Mouse (Mus musculus): ENCODE measurements around the gene Ncf1. TPM values are rescaled to one million over a fixed set of nuclear protein-coding genes. Genes with fewer than 3 reads are reported as not detected.

Ncf1 gene
- total and polyA plus RNA-seq, 3 experiments = 287 to 342 (median 302) TPM

DNA sequence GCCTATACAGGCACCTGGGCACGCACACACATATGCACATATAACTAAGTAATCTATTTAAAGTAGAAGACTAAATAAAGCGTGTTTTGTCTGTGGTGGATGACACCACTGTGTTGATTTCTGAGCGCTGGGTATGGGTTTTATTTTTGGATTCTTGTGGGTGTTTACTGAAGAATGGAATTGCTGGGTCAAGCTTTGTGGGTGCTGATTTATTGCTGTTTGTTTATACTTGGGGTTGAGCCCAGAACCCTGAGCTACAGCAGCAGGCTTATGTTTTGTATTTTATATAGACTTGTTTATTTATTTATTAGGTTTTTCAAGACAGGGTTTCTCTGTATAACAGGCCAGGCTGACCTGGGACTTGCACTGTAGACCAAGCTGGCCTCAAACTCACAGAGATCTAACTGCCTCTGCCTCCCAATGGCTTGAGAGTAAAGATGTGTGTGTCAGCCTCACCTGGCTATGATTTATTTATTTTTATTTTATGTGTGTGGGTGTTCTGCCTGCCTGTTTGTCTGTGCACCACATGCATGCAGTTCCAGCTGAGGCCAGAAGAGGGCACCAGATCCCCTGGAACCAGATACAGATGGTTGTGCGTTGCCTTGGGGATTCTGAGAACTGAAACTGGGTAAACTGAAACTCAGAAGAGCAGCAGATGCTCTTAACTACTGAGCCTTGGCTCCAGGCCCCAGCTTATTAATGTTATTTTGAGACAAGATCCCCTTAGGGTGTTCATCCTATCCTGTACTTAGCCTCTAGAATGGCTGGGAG is 42.3 kb downstream of the Ncf1 start:
- no peak overlapping the region for H3K27ac ChIP-seq (ENCODE audit: insufficient read depth, low read depth)
- TF ChIP-seq SIN3A (IDR thresholded peaks at IDR 0.05; ENCODE audit: low read length) = 0 out of 2 replicates have a peak, but pooled peaks have one; percentile 47
- TF ChIP-seq RAD21 (IDR thresholded peaks at IDR 0.05; ENCODE audit: low read depth, low read length) = peak; percentile 87
- 0 out of 2 replicates have a peak, but pooled peaks have one; percentile 56 for TF ChIP-seq RCOR1 (conservative IDR thresholded peaks at IDR 0.05; ENCODE audit: low read depth, low read length)
- TF ChIP-seq BHLHE40 (IDR thresholded peaks at IDR 0.05; ENCODE audit: low read depth, low read length) = peak; percentile 20; the same call in 1 of the 2 replicates
- TF ChIP-seq POLR2A (IDR thresholded peaks at IDR 0.05; ENCODE audit: low read depth, low read length) = no peak
- TF ChIP-seq MEF2A (IDR thresholded peaks at IDR 0.05; ENCODE audit: borderline replicate concordance, low read depth, low read length) = peak; percentile 11; the same call in 1 of the 2 replicates
- peak; percentile 80 to 87 for TF ChIP-seq CTCF (conservative IDR thresholded peaks at IDR 0.05 in 1 of 2, IDR thresholded peaks at IDR 0.05 in 1 of 2; ENCODE audit: low read depth in 2 of 2, low read length in 2 of 2)
- peak; percentile 46 for TF ChIP-seq ZC3H11A (IDR thresholded peaks at IDR 0.05; ENCODE audit: low read depth, low read length)
- peak; percentile 84 for TF ChIP-seq SMC3 (IDR thresholded peaks at IDR 0.05; ENCODE audit: low read depth, low read length)
- TF ChIP-seq IRF4 (IDR thresholded peaks at IDR 0.05; ENCODE audit: low read depth, low read length) = peak; percentile 83
- no peak for TF ChIP-seq PAX5 (IDR thresholded peaks at IDR 0.05; ENCODE audit: low read length)
- TF ChIP-seq ZNF384 (IDR thresholded peaks at IDR 0.05; ENCODE audit: low read depth, low read length) = no peak
- no peak overlapping the region for H3K4me3 ChIP-seq (replicated peaks in 1 of 3; ENCODE audit: low read depth in 2 of 3, low read length in 2 of 3, poor library complexity in 1 of 3)
- H3K4me2 ChIP-seq (ENCODE audit: insufficient read depth, low read depth, poor library complexity, severe bottlenecking) = no peak overlapping the region
- no peaks in the 10 kb centered on the region for H3K79me2 ChIP-seq (replicated peaks; ENCODE audit: control insufficient read depth, extremely low read depth, insufficient read depth, poor library complexity, severe bottlenecking)
- no peaks in the 10 kb centered on the region for H3K27me3 ChIP-seq (replicated peaks)
- peaks cover 0 to 8% of the 10 kb centered on the region in 2 experiments for H3K36me3 ChIP-seq (replicated peaks in 1 of 2; ENCODE audit: control insufficient read depth in 1 of 2, insufficient read depth in 1 of 2, low read length in 1 of 2)
- H3K4me1 ChIP-seq (ENCODE audit: control insufficient read depth in 1 of 2, insufficient read depth in 2 of 2) = peaks cover 1 to 31% of the 10 kb centered on the region in 2 experiments; a peak in 3 of 4 replicates
- dilution Hi-C loops (cut with MboI; ENCODE audit: extremely low pct_ligation_motif_present, extremely low pct_unique_long_range_greater_than_20kb, low sequenced_read_pairs) (no loop called here), in situ Hi-C loops (cut with MboI; ENCODE audit: low pct_ligation_motif_present, low pct_unique_long_range_greater_than_20kb, low sequenced_read_pairs) (no loop called here)
- H3K9ac ChIP-seq (ENCODE audit: insufficient read depth, low read depth) = no peak overlapping the region
- H3K9me3 ChIP-seq (replicated peaks; ENCODE audit: low read length) = peaks cover 6% of the 10 kb centered on the region
- peak; percentile 81 for DNase-seq (ENCODE audit: extremely low read depth)

DNA sequence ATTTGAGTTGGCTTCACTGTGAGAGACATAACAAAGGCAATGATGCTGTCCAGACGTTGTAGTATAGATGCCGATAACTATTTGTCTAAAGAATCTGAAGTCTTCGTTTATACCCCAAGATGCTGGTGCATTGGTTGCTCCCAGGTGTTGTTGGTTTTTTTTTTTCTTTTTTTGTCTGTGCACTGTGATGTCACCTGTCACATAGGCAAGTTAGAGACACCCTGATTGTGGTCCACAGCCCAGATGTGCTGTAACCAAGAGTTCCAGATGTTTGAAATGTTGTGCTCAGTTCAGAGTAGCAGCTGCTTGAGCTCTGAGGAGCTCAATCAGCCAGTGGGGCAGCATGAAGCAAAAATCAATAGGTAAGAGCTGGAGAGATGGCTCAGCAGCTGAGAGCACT is 43.4 kb downstream of the Ncf1 start:
- DNase-seq (ENCODE audit: extremely low read depth) = peak; percentile 32
- H3K4me1 ChIP-seq (ENCODE audit: control insufficient read depth in 1 of 2, insufficient read depth in 2 of 2) = peaks cover 2 to 34% of the 10 kb centered on the region in 2 experiments; a peak in 3 of 4 replicates
- no peaks in the 10 kb centered on the region for H3K27me3 ChIP-seq (replicated peaks)
- H3K4me3 ChIP-seq (replicated peaks in 1 of 3; ENCODE audit: low read depth in 2 of 3, low read length in 2 of 3, poor library complexity in 1 of 3) = no peak overlapping the region
- dilution Hi-C loops (cut with MboI; ENCODE audit: extremely low pct_ligation_motif_present, extremely low pct_unique_long_range_greater_than_20kb, low sequenced_read_pairs) (no loop called here), in situ Hi-C loops (cut with MboI; ENCODE audit: low pct_ligation_motif_present, low pct_unique_long_range_greater_than_20kb, low sequenced_read_pairs) (no loop called here)
- no peak overlapping the region for H3K27ac ChIP-seq (ENCODE audit: insufficient read depth, low read depth)
- H3K79me2 ChIP-seq (replicated peaks; ENCODE audit: control insufficient read depth, extremely low read depth, insufficient read depth, poor library complexity, severe bottlenecking) = no peaks in the 10 kb centered on the region
- TF ChIP-seq TCF12 (IDR thresholded peaks at IDR 0.05; ENCODE audit: low read depth, low read length) = 0 out of 2 replicates have a peak, but pooled peaks have one; percentile 24
- TF ChIP-seq ZNF384 (IDR thresholded peaks at IDR 0.05; ENCODE audit: low read depth, low read length) = peak; percentile 57
- TF ChIP-seq KAT2A (IDR thresholded peaks at IDR 0.05; ENCODE audit: insufficient replicate concordance, low read length) = no peak
- H3K9me3 ChIP-seq (replicated peaks; ENCODE audit: low read length) = peaks cover 6% of the 10 kb centered on the region
- H3K9ac ChIP-seq (ENCODE audit: insufficient read depth, low read depth) = no peak overlapping the region
- H3K4me2 ChIP-seq (ENCODE audit: insufficient read depth, low read depth, poor library complexity, severe bottlenecking) = no peak overlapping the region
- peaks cover 0 to 1% of the 10 kb centered on the region in 2 experiments for H3K36me3 ChIP-seq (replicated peaks in 1 of 2; ENCODE audit: control insufficient read depth in 1 of 2, insufficient read depth in 1 of 2, low read length in 1 of 2)
